Mouse (Mus musculus) cortical plate, adult 2 months (tissue): ENCODE results near the gene Dhrs3.

Experiments used
- CTCF ChIP-seq: fragments of 200-500 bp; IDR thresholded peaks from 2 replicates; pipeline ENCODE4 v1.5.1; 2011; ENCODE audit warnings: mild to moderate bottlenecking, control low read depth, low read length; ENCODE audit not compliant: insufficient read depth; ENCODE audit errors: extremely low read depth
- POLR2A ChIP-seq: fragments of 200-500 bp; IDR thresholded peaks from 2 replicates; pipeline ENCODE4 v1.6.1; 2011; ENCODE audit warnings: mild to moderate bottlenecking, low read length, control low read depth; ENCODE audit not compliant: insufficient read depth; ENCODE audit errors: extremely low read depth

DNA sequence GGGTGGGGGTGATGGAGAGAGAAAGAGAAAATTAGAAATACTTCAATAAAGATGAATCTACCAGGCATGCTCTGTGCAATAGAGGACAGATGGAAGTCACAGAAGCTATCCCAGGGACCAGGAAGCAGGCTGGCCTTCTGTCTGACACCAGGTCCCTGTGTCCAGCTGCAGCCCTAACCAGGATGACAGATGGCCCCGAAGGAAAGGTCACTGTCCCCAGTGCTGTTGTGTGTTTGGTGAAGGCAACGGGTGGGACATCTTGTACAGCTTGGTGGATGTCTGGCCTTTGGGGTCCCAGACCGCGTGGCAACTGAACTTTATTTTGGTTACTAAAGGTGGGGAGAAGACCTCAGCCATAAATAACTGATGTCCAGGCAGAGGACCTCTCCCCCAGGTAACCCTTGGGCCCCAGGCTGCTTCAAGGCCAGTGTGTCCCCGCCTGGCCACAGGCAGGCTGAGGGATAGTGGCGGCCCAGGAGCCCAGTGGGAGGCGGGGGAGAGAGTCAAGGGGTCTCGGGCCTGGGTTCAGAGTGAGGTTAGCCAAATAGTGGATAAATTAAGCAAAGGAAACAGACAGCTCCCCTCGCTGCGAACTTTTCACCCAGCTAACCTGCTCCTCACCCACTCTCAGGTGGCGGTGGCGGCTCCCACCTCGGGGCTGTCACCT lies 48.3 kb downstream of the Dhrs3 start:
- TF ChIP-seq POLR2A (no peak), CTCF (no peak)
